Mouse (Mus musculus): ENCODE results near the gene Camkmt. TPM values are rescaled to one million over a fixed set of nuclear protein-coding genes. Genes with fewer than 3 reads are reported as not detected.
A peak's percentile ranks its signal among the peaks of the same experiment; 100 is the strongest.

The Camkmt gene
- polyA plus RNA-seq, 1 experiment from 2014 or later, result 17.0 TPM

DNA sequence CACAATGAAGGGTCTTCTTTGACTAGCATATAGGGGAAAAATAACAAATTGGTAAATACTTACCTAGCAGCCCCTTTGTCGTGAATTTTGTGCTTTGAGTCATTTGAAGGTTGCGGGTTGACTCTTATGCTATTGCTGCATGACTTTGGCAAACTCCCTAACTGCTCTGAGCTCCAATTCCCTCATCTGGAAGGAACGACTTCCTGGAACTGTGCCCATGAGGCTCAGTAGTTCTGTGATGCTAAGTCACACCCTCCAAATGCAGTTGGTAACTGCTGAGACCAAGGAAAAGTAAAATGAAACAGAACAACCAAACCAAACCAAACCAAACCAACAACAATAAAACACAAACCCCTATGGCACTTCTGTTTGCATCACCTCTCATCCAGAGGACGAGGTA, 403.2 kb downstream of the Camkmt start:
- Histone ChIP-seq H3K4me3 (no peak overlapping the region), H3K27ac (no peak overlapping the region), H3K4me2 (no peak overlapping the region), H3K4me1 (peaks cover 13% of the 10 kb centered on the region), H3K9ac (no peak overlapping the region), H3K27me3 (peaks cover 49% of the 10 kb centered on the region), H3K36me3 (ENCODE audit: poor library complexity, severe bottlenecking) (no peaks in the 10 kb centered on the region), H3K9me3 (replicated peaks) (peaks cover 5% of the 10 kb centered on the region)
- ATAC-seq, result no peak
- WGBS, result 76% methylated on average over 4 of the region's 4 CpGs

DNA sequence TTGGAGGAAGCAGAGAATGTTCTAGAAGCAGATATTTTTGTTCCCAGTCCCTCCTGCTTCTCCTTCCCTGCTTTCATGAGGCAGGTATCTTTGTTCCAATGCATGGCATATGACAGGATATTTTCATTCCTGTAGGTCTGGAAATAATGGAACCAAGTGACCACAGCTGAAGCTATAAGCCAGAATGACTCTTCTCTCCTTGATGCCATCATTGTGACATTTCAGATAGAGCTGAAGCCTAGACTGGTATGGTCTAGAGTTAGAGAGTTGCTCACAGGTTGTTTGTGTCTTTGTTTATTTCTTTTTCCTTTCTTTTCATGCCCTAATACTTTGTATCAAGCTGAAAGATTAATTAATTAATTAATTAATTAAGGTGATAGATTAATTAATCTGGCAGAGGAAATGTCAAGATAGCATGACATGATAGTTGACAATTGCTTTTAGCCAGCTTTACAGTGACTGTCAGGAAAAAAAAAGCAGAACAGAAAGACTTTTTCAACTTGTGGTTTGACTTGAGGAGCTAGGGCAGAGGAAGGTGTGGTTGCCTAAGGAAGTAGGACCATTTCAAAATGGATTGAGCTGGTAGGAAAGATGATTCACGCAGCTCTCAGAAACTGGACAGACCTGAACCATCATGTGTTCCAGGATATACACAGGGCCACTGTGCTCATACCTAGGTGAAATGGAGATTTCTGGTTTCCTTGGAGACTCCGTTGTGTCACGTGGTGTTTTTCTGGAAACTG, 404.8 kb downstream of the Camkmt start:
- H3K27me3 ChIP-seq, result peaks cover 32% of the 10 kb centered on the region

DNA sequence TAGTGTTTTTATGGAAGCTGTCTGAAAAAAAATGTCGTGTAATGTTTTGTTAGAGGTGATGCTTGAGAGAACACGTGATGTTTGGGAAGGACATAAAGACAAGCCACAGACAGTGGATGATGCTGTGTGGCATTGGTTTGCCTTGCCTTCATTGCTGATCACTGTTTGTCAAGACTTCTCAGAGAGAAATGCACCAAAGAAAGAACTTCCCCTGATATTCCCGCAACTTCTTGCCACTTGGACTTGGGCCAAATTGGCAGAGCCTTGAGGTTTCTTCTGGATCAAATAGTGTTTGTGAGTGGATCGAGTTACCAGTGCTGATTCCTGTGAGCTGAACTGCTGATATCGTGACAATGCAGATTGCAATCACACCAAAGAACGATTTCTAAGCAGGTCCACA, 405.5 kb downstream of the Camkmt start:
- H3K9me3 ChIP-seq (replicated peaks), result peaks cover 5% of the 10 kb centered on the region
- no peak overlapping the region for H3K4me2 ChIP-seq
- no peak overlapping the region for H3K4me3 ChIP-seq
- no peak overlapping the region for H3K9ac ChIP-seq
- H3K27me3 ChIP-seq, result peaks cover 26% of the 10 kb centered on the region
- 87% methylated on average over 6 of the region's 6 CpGs for WGBS
- no peaks in the 10 kb centered on the region for H3K36me3 ChIP-seq (ENCODE audit: poor library complexity, severe bottlenecking)
- ATAC-seq, result no peak
- H3K4me1 ChIP-seq, result no peaks in the 10 kb centered on the region
- no peak overlapping the region for H3K27ac ChIP-seq

More for the DNA sequence above, 404.8 kb downstream of the Camkmt start:
- H3K4me2 ChIP-seq, result no peak overlapping the region
- no peak overlapping the region for H3K27ac ChIP-seq
- H3K4me1 ChIP-seq, result no peaks in the 10 kb centered on the region
- no peak overlapping the region for H3K9ac ChIP-seq
- WGBS, result 94% methylated on average over 3 of the region's 3 CpGs
- no peaks in the 10 kb centered on the region for H3K36me3 ChIP-seq (ENCODE audit: poor library complexity, severe bottlenecking)
- no peak overlapping the region for H3K4me3 ChIP-seq
- ATAC-seq, result no peak
- peaks cover 5% of the 10 kb centered on the region for H3K9me3 ChIP-seq (replicated peaks)

DNA sequence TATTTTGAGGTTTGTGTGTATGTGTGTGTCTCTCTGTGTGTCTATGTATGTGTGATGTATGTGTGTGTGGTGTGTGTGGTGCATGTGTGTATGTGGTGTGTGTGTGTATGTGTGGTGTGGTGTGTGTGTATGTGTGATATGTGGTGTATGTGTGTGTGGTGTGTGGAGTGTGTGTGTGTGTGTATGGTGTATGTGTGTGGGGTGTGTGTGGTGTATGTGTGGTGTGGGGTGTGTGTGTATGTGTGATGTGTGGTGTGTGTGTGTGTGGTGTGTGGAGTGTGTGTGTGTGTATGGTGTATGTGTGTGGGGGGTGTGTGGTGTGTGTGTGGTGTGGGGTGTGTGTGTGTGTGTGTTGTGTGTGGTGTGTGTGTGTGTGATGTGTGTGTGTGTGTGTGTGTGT, 414.5 kb downstream of the Camkmt start:
- Histone ChIP-seq H3K4me2 (no peak overlapping the region), H3K4me1 (peaks cover 5% of the 10 kb centered on the region), H3K9ac (no peak overlapping the region), H3K36me3 (ENCODE audit: poor library complexity, severe bottlenecking) (no peaks in the 10 kb centered on the region), H3K27me3 (no peaks in the 10 kb centered on the region), H3K4me3 (no peak overlapping the region), H3K9me3 (replicated peaks) (peaks cover 6% of the 10 kb centered on the region; the same call in 1 of the 2 replicates), H3K27ac (no peak overlapping the region)
- no peak for ATAC-seq

DNA sequence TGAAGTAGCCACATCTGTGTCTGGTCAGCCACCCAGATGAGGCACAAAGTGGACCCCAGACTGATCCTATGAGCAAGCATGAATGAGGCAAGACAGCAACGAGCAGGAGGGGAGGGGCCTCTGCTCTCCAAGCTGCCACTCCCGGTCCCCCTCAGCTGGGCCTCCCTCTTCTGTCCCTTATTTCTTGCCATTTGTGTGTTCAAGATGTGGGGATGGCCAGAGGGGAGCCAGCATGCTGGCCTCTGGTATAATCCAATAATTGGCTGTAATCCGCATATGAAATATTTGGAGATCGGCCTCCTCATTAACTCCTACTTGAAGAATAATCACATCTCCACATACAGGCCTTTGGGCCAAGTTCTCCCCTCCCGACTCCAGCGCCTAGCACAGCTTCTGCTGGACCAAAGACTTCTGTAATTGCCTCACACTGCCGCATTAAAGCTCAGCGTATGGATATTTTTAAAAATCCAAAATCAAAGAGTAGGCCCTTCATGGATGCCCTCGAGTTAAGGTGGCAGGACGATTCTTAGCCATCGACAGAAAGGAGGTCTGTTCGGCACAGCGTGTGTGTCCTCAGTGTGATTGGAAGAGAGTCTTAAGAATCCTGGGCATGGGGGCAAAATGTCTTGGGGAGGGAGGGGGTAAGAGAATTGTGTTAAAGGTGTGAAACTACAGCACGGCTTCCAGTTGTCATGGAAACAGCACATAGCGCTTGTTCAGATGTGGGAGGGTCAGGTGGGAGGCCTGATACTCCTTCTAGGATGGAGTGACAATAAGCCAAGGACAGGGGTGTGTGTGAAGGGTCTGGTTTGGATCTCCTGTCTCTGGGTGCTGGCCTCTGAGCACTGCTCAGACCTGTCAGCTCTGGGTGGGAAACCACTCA, 416.1 kb downstream of the Camkmt start:
- Histone ChIP-seq H3K36me3 (ENCODE audit: poor library complexity, severe bottlenecking) (no peaks in the 10 kb centered on the region), H3K4me2 (no peak overlapping the region), H3K4me3 (no peak overlapping the region), H3K4me1 (peaks cover 5% of the 10 kb centered on the region), H3K9me3 (replicated peaks) (peaks cover 6% of the 10 kb centered on the region; the same call in 1 of the 2 replicates), H3K27ac (no peak overlapping the region), H3K27me3 (no peaks in the 10 kb centered on the region), H3K9ac (no peak overlapping the region)
- ATAC-seq, result 0 out of 2 replicates have a peak, but pooled peaks have one; percentile 38
- 62% methylated on average over 15 of the region's 15 CpGs for WGBS

GRCm38 (mm10) chr17:85507089-85507460, 416.7 kb downstream of the Camkmt start:
- Histone ChIP-seq H3K4me1 (peaks cover 5% of the 10 kb centered on the region), H3K36me3 (ENCODE audit: poor library complexity, severe bottlenecking) (no peaks in the 10 kb centered on the region), H3K4me3 (no peak overlapping the region), H3K9me3 (replicated peaks) (peaks cover 6% of the 10 kb centered on the region; the same call in 1 of the 2 replicates), H3K27ac (no peak overlapping the region), H3K9ac (no peak overlapping the region), H3K27me3 (no peaks in the 10 kb centered on the region), H3K4me2 (no peak overlapping the region)
- no peak for ATAC-seq
- WGBS, result 94% methylated on average over 4 of the region's 4 CpGs

Other genes with a start within 250 kb of the Camkmt start
- 88.8 and 90.4 TPM in 2 replicates for gene Ppm1b, start 133.8 kb upstream of the Camkmt start, polyA plus RNA-seq (2015; fragmentation: Nextera tagmentation; extraction: Ambion mirVana)
- gene Slc3a1, start 62.2 kb upstream of the Camkmt start, polyA plus RNA-seq (2015; fragmentation: Nextera tagmentation; extraction: Ambion mirVana), result 0.39 and 0.54 TPM in 2 replicates
- 44.0 and 46.0 TPM in 2 replicates for gene Prepl, start 311 bp upstream of the Camkmt start, polyA plus RNA-seq (2015; fragmentation: Nextera tagmentation; extraction: Ambion mirVana)